Mouse (Mus musculus) G1E (cell line): ENCODE data around the gene Raly. TPM values are rescaled to one million over a fixed set of nuclear protein-coding genes. Genes with fewer than 3 reads are reported as not detected.

Experiments used
- ATAC-seq: 2 replicates; pipeline ENCODE4 v1.8.0; 2016; ENCODE audit warnings: mild to moderate bottlenecking; ENCODE audit not compliant: insufficient number of reproducible peaks, poor library complexity, low FRiP score, severe bottlenecking; ENCODE audit errors: extremely low read depth
- DNase-seq: peaks from one replicate; pipeline ENCODE4 v3.0.0; 2012; ENCODE audit warnings: low spot score
- H3K27me3 ChIP-seq: 2 replicates; pipeline ENCODE4 v1.6.1; 2012; ENCODE audit warnings: mild to moderate bottlenecking, low read length, inconsistent platforms; ENCODE audit not compliant: insufficient read depth
- H3K36me3 ChIP-seq: replicated peaks from 2 replicates; pipeline ENCODE3; 2012; ENCODE audit warnings: mild to moderate bottlenecking, inconsistent platforms
- H3K4me1 ChIP-seq: 2 replicates; pipeline ENCODE4 v1.6.1; 2012; ENCODE audit warnings: low read depth, low read length, inconsistent platforms, mixed read lengths; ENCODE audit not compliant: insufficient read depth
- H3K4me3 ChIP-seq: 2 replicates; pipeline ENCODE4 v1.5.1; 2012; ENCODE audit warnings: low read depth, mild to moderate bottlenecking, inconsistent platforms, low read length, moderate library complexity, mixed read lengths
- H3K9me3 ChIP-seq: replicated peaks from 2 replicates; pipeline ENCODE4 v1.6.1; 2012; ENCODE audit warnings: inconsistent platforms
- CTCF ChIP-seq: IDR thresholded peaks from 2 replicates; pipeline ENCODE4 v1.5.1; 2012; ENCODE audit warnings: low read depth, low read length, inconsistent platforms, mixed read lengths
- GATA1 ChIP-seq: IDR thresholded peaks from 2 replicates; pipeline ENCODE4 v1.6.1; 2012; ENCODE audit warnings: borderline replicate concordance, low read length, inconsistent platforms, mixed read lengths
- GATA2 ChIP-seq: IDR thresholded peaks from 2 replicates; pipeline ENCODE4 v1.6.1; 2012; ENCODE audit warnings: low read depth, low read length, inconsistent platforms, borderline replicate concordance
- POLR2AphosphoS5 ChIP-seq: IDR thresholded peaks from 2 replicates; pipeline ENCODE4 v1.6.1; 2012; ENCODE audit warnings: low read depth, low read length, inconsistent platforms; ENCODE audit not compliant: insufficient replicate concordance
- TAL1 ChIP-seq: conservative IDR thresholded peaks from 2 replicates; pipeline ENCODE4 v1.6.1; 2012; ENCODE audit warnings: low read depth, low read length, inconsistent platforms, mixed read lengths
- polyA plus RNA-seq: library from polyadenylated mRNA; stranded (reverse); fragments of >175 nt; gene quantifications from 2 replicates; pipeline ENCODE4 v1.2.3, GENCODE M21; 2012
- total RNA-seq, 2 experiments: library from RNA; stranded (forward) in 1 of 2; stranded (reverse) in 1 of 2; fragments of 200-1000 nt in 1 of 2; fragments of >200 nt in 1 of 2; fragmentation: Nextera tagmentation in 1 of 2; gene quantifications; 2 replicates each; pipeline ENCODE4 v1.2.3; 2014 to 2017

Gene Raly
- total and polyA plus RNA-seq, 3 experiments: 122 to 597 (median 173) TPM

GRCm38 (mm10) chr2:154751924-154752323 is 39.0 kb upstream of the Raly start:
- no peaks in the 10 kb centered on the region for H3K36me3 ChIP-seq
- peaks cover 3% of the 10 kb centered on the region for H3K9me3 ChIP-seq
- ATAC-seq (no peak), DNase-seq (no peak)
- TF ChIP-seq TAL1 (no peak), POLR2AphosphoS5 (no peak), GATA1 (no peak), GATA2 (no peak), CTCF (no peak)
- peaks cover 8% of the 10 kb centered on the region for H3K27me3 ChIP-seq
- H3K4me3 ChIP-seq: no peak overlapping the region; the same call in 1 of the 2 replicates
- peaks cover 7% of the 10 kb centered on the region for H3K4me1 ChIP-seq

GRCm38 (mm10) chr2:154754068-154754560 is 36.8 kb upstream of the Raly start:
- no peaks in the 10 kb centered on the region for H3K9me3 ChIP-seq
- no peak overlapping the region for H3K4me3 ChIP-seq
- peaks cover 7% of the 10 kb centered on the region for H3K4me1 ChIP-seq
- TF ChIP-seq TAL1: no peak
- no peak for TF ChIP-seq POLR2AphosphoS5
- no peak for TF ChIP-seq CTCF
- TF ChIP-seq GATA1: no peak
- no peak for TF ChIP-seq GATA2
- H3K27me3 ChIP-seq: peaks cover 9% of the 10 kb centered on the region
- DNase-seq (no peak), ATAC-seq (no peak)
- H3K36me3 ChIP-seq: no peaks in the 10 kb centered on the region

GRCm38 (mm10) chr2:154755791-154756190 is 35.1 kb upstream of the Raly start:
- TF ChIP-seq GATA1 (no peak), TAL1 (no peak), CTCF (no peak), GATA2 (no peak), POLR2AphosphoS5 (no peak)
- H3K4me3 ChIP-seq: no peak overlapping the region
- ATAC-seq (no peak), DNase-seq (no peak)
- H3K9me3 ChIP-seq: no peaks in the 10 kb centered on the region
- peaks cover 7% of the 10 kb centered on the region for H3K4me1 ChIP-seq
- H3K36me3 ChIP-seq: no peaks in the 10 kb centered on the region
- H3K27me3 ChIP-seq: peaks cover 18% of the 10 kb centered on the region

GRCm38 (mm10) chr2:154757691-154758090 is 33.2 kb upstream of the Raly start:
- DNase-seq: no peak

GRCm38 (mm10) chr2:154758454-154758853 is 32.4 kb upstream of the Raly start:
- DNase-seq (no peak), ATAC-seq (no peak)
- Histone ChIP-seq H3K27me3 (peaks cover 28% of the 10 kb centered on the region; the same call in 1 of the 2 replicates), H3K4me3 (no peak overlapping the region), H3K4me1 (peaks cover 3% of the 10 kb centered on the region; the same call in 1 of the 2 replicates), H3K9me3 (no peaks in the 10 kb centered on the region), H3K36me3 (no peaks in the 10 kb centered on the region)
- no peak for TF ChIP-seq TAL1
- TF ChIP-seq POLR2AphosphoS5: no peak
- no peak for TF ChIP-seq GATA2
- TF ChIP-seq GATA1: no peak
- no peak for TF ChIP-seq CTCF

More at GRCm38 (mm10) chr2:154757691-154758090, 33.2 kb upstream of the Raly start:
- no peak overlapping the region for H3K4me3 ChIP-seq
- peaks cover 27% of the 10 kb centered on the region; the same call in 1 of the 2 replicates for H3K27me3 ChIP-seq
- no peaks in the 10 kb centered on the region for H3K36me3 ChIP-seq
- no peak for ATAC-seq
- H3K4me1 ChIP-seq: peaks cover 3% of the 10 kb centered on the region; the same call in 1 of the 2 replicates
- no peak for TF ChIP-seq GATA2
- TF ChIP-seq POLR2AphosphoS5: no peak
- no peak for TF ChIP-seq GATA1
- TF ChIP-seq TAL1: no peak
- no peak for TF ChIP-seq CTCF
- no peaks in the 10 kb centered on the region for H3K9me3 ChIP-seq

- Histone ChIP-seq H3K27me3 (peaks cover 30% of the 10 kb centered on the region; the same call in 1 of the 2 replicates), H3K36me3 (no peaks in the 10 kb centered on the region), H3K9me3 (no peaks in the 10 kb centered on the region), H3K4me3 (no peak overlapping the region), H3K4me1 (peaks cover 23% of the 10 kb centered on the region)
- ATAC-seq (no peak), DNase-seq (no peak)
- TF ChIP-seq POLR2AphosphoS5: no peak
- TF ChIP-seq TAL1: no peak
- no peak for TF ChIP-seq GATA2
- no peak for TF ChIP-seq CTCF
- no peak for TF ChIP-seq GATA1
These were observed 27.7 kb upstream of the Raly start for GRCm38 (mm10) chr2:154763226-154763625.
